Mouse (Mus musculus): ENCODE results near the gene Syt7. TPM values are rescaled to one million over a fixed set of nuclear protein-coding genes. Genes with fewer than 3 reads are reported as not detected.
A peak's percentile ranks its signal among the peaks of the same experiment; 100 is the strongest.

The Syt7 gene
- polyA plus RNA-seq, 1 experiment from 2014 or later = 0.96 TPM

GRCm38 (mm10) chr19:10417436-10417835, 28.5 kb downstream of the Syt7 start:
- Histone ChIP-seq H3K4me2 (replicated peaks; ENCODE audit: low read depth, low read length) (no peak overlapping the region), H3K36me3 (ENCODE audit: insufficient read depth, low read length) (no peaks in the 10 kb centered on the region), H3K27ac (ENCODE audit: low read length) (no peak overlapping the region), H3K9ac (replicated peaks; ENCODE audit: low read length) (no peak overlapping the region), H3K9me3 (ENCODE audit: low read length) (no peaks in the 10 kb centered on the region), H3K27me3 (ENCODE audit: insufficient read depth, low read length) (no peaks in the 10 kb centered on the region), H3K4me3 (ENCODE audit: low read length) (no peak overlapping the region), H3K4me1 (ENCODE audit: insufficient read depth, low read length) (peaks cover 28% of the 10 kb centered on the region)
- ATAC-seq (ENCODE audit: low FRiP score, low TSS enrichment) = no peak
- WGBS = 73% methylated on average over 12 of the region's 12 CpGs

- Histone ChIP-seq H3K4me1 (ENCODE audit: insufficient read depth, low read length) (peaks cover 51% of the 10 kb centered on the region), H3K36me3 (ENCODE audit: insufficient read depth, low read length) (no peaks in the 10 kb centered on the region), H3K9ac (replicated peaks; ENCODE audit: low read length) (peak overlapping the region; percentile 60), H3K27ac (ENCODE audit: low read length) (no peak overlapping the region), H3K9me3 (ENCODE audit: low read length) (no peaks in the 10 kb centered on the region), H3K27me3 (ENCODE audit: insufficient read depth, low read length) (peaks cover 10% of the 10 kb centered on the region; the same call in 1 of the 2 replicates), H3K4me3 (ENCODE audit: low read length) (peak overlapping the region; percentile 34), H3K4me2 (replicated peaks; ENCODE audit: low read depth, low read length) (peak overlapping the region; percentile 60)
- no peak for ATAC-seq (ENCODE audit: low FRiP score, low TSS enrichment)
- WGBS = 3% methylated on average over 46 of the region's 53 CpGs
These were observed 33.4 kb downstream of the Syt7 start for GRCm38 (mm10) chr19:10421986-10422976.

DNA sequence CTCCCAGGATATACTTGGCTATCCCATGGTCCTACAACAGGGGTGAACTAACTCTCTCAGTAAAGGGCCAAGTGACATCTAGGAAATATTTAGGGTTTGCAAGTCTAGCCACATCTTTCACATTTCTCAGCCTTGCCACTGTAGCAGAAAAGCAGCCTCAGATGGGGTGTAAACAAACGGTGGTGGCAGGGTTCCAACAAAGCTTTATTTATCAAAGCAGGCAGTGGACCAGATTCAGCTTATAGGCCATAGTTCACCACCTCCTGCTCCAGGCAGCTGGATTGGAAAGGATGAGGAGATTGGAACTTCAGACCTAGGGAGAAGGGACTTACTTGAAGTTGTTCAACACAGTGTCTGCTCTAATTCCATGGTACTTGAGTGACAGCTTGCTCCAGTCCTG, 35.9 kb downstream of the Syt7 start:
- no peak overlapping the region for H3K9ac ChIP-seq (replicated peaks; ENCODE audit: low read length)
- peaks cover 72% of the 10 kb centered on the region for H3K4me1 ChIP-seq (ENCODE audit: insufficient read depth, low read length)

GRCm38 (mm10) chr19:10425484-10426270, 36.8 kb downstream of the Syt7 start:
- Histone ChIP-seq H3K27ac (ENCODE audit: low read length) (peak overlapping the region; percentile 63), H3K9ac (replicated peaks; ENCODE audit: low read length) (peak overlapping the region; percentile 61), H3K9me3 (ENCODE audit: low read length) (no peaks in the 10 kb centered on the region), H3K4me2 (replicated peaks; ENCODE audit: low read depth, low read length) (peak overlapping the region; percentile 41), H3K4me1 (ENCODE audit: insufficient read depth, low read length) (peaks cover 72% of the 10 kb centered on the region), H3K4me3 (ENCODE audit: low read length) (peak overlapping the region; percentile 15; the same call in 1 of the 2 replicates), H3K36me3 (ENCODE audit: insufficient read depth, low read length) (no peaks in the 10 kb centered on the region), H3K27me3 (ENCODE audit: insufficient read depth, low read length) (peaks cover 10% of the 10 kb centered on the region; the same call in 1 of the 2 replicates)
- peak; percentile 62 for ATAC-seq (ENCODE audit: low FRiP score, low TSS enrichment)
- WGBS = 16% methylated on average over 13 of the region's 13 CpGs

More for the DNA sequence above, 35.9 kb downstream of the Syt7 start:
- WGBS = 38% methylated on average over 1 of the region's 1 CpGs
- Histone ChIP-seq H3K27ac (ENCODE audit: low read length) (peak overlapping the region; percentile 2; the same call in 1 of the 2 replicates), H3K4me3 (ENCODE audit: low read length) (no peak overlapping the region), H3K4me2 (replicated peaks; ENCODE audit: low read depth, low read length) (no peak overlapping the region), H3K27me3 (ENCODE audit: insufficient read depth, low read length) (peaks cover 10% of the 10 kb centered on the region; the same call in 1 of the 2 replicates), H3K9me3 (ENCODE audit: low read length) (no peaks in the 10 kb centered on the region), H3K36me3 (ENCODE audit: insufficient read depth, low read length) (no peaks in the 10 kb centered on the region)
- no peak for ATAC-seq (ENCODE audit: low FRiP score, low TSS enrichment)

- peaks cover 72% of the 10 kb centered on the region for H3K4me1 ChIP-seq (ENCODE audit: insufficient read depth, low read length)
- H3K9ac ChIP-seq (replicated peaks; ENCODE audit: low read length) = peak overlapping the region; percentile 61
- 17% methylated on average over 25 of the region's 25 CpGs for WGBS
- H3K4me2 ChIP-seq (replicated peaks; ENCODE audit: low read depth, low read length) = peak overlapping the region; percentile 41
- no peaks in the 10 kb centered on the region for H3K9me3 ChIP-seq (ENCODE audit: low read length)
- H3K27me3 ChIP-seq (ENCODE audit: insufficient read depth, low read length) = peaks cover 10% of the 10 kb centered on the region; the same call in 1 of the 2 replicates
- H3K4me3 ChIP-seq (ENCODE audit: low read length) = peak overlapping the region; percentile 15; the same call in 1 of the 2 replicates
- no peak for ATAC-seq (ENCODE audit: low FRiP score, low TSS enrichment)
- no peaks in the 10 kb centered on the region for H3K36me3 ChIP-seq (ENCODE audit: insufficient read depth, low read length)
- H3K27ac ChIP-seq (ENCODE audit: low read length) = no peak overlapping the region; the same call in 1 of the 2 replicates
These were observed 37.4 kb downstream of the Syt7 start for GRCm38 (mm10) chr19:10426312-10426711.

DNA sequence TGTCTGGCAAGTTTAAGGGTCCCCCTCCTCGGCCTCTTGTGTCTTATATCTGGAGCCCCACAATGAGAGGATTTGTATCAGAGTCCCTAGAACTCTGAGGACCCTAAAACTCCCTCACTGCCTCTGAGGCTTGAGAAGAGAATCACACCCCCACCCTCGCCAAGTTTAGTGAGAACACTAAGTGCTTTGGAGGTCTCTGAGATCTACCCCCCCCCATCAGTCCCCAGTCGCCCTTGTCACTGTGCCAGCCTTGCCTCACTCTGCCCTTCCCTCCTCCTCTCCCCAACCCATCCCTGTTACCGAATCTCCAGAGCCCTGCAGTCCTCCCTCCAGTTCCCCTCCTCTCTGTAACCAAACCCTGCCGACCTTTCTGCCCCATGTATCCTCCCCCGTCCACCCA, 37.9 kb downstream of the Syt7 start:
- Histone ChIP-seq H3K4me2 (replicated peaks; ENCODE audit: low read depth, low read length) (peak overlapping the region; percentile 41), H3K27ac (ENCODE audit: low read length) (peak overlapping the region; percentile 63; the same call in 1 of the 2 replicates), H3K4me1 (ENCODE audit: insufficient read depth, low read length) (peaks cover 68% of the 10 kb centered on the region), H3K36me3 (ENCODE audit: insufficient read depth, low read length) (no peaks in the 10 kb centered on the region), H3K9me3 (ENCODE audit: low read length) (no peaks in the 10 kb centered on the region), H3K27me3 (ENCODE audit: insufficient read depth, low read length) (peaks cover 10% of the 10 kb centered on the region; the same call in 1 of the 2 replicates), H3K4me3 (ENCODE audit: low read length) (no peak overlapping the region), H3K9ac (replicated peaks; ENCODE audit: low read length) (0 out of 2 replicates have a peak overlapping the region, but pooled peaks have one; percentile 61)
- no peak for ATAC-seq (ENCODE audit: low FRiP score, low TSS enrichment)
- 30% methylated on average over 6 of the region's 6 CpGs for WGBS

- H3K36me3 ChIP-seq (ENCODE audit: insufficient read depth, low read length) = no peaks in the 10 kb centered on the region
- H3K4me1 ChIP-seq (ENCODE audit: insufficient read depth, low read length) = peaks cover 61% of the 10 kb centered on the region
- WGBS = 33% methylated on average over 9 of the region's 9 CpGs
- no peak for ATAC-seq (ENCODE audit: low FRiP score, low TSS enrichment)
- H3K4me2 ChIP-seq (replicated peaks; ENCODE audit: low read depth, low read length) = no peak overlapping the region
- peaks cover 10% of the 10 kb centered on the region; the same call in 1 of the 2 replicates for H3K27me3 ChIP-seq (ENCODE audit: insufficient read depth, low read length)
- no peaks in the 10 kb centered on the region for H3K9me3 ChIP-seq (ENCODE audit: low read length)
- H3K27ac ChIP-seq (ENCODE audit: low read length) = peak overlapping the region; percentile 63
- H3K9ac ChIP-seq (replicated peaks; ENCODE audit: low read length) = no peak overlapping the region
- H3K4me3 ChIP-seq (ENCODE audit: low read length) = no peak overlapping the region
These were observed 38.5 kb downstream of the Syt7 start for GRCm38 (mm10) chr19:10427431-10427830.

- peaks cover 52% of the 10 kb centered on the region for H3K4me1 ChIP-seq (ENCODE audit: insufficient read depth, low read length)
- H3K4me2 ChIP-seq (replicated peaks; ENCODE audit: low read depth, low read length) = no peak overlapping the region
- H3K36me3 ChIP-seq (ENCODE audit: insufficient read depth, low read length) = no peaks in the 10 kb centered on the region
- no peak overlapping the region for H3K27ac ChIP-seq (ENCODE audit: low read length)
- 86% methylated on average over 8 of the region's 8 CpGs for WGBS
- H3K27me3 ChIP-seq (ENCODE audit: insufficient read depth, low read length) = no peaks in the 10 kb centered on the region
- H3K4me3 ChIP-seq (ENCODE audit: low read length) = no peak overlapping the region
- ATAC-seq (ENCODE audit: low FRiP score, low TSS enrichment) = no peak
- no peaks in the 10 kb centered on the region for H3K9me3 ChIP-seq (ENCODE audit: low read length)
- H3K9ac ChIP-seq (replicated peaks; ENCODE audit: low read length) = no peak overlapping the region
These were observed 40.5 kb downstream of the Syt7 start for GRCm38 (mm10) chr19:10429371-10429770.

DNA sequence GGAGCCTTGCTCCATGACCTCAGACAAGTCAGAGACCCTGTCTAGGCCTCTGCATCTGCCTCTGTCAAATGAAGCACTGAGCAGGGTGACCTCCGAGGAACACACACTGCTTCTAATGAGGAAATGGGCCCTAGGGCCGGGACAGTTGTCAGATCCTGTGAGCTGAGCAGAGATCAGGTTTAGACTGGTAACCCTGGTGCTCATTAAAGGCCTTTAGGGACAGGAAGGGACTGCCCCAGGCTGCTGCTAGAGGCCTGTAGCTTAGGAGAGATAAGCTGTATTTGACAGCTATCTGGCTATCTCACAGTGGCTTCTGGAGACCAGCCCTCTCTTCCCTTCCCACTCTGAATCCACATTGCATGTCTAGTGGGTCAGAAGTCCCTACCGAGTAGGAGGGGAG, 42.5 kb downstream of the Syt7 start:
- 41% methylated on average over 3 of the region's 3 CpGs for WGBS
- H3K4me2 ChIP-seq (replicated peaks; ENCODE audit: low read depth, low read length) = no peak overlapping the region
- H3K27me3 ChIP-seq (ENCODE audit: insufficient read depth, low read length) = no peaks in the 10 kb centered on the region
- peaks cover 31% of the 10 kb centered on the region for H3K4me1 ChIP-seq (ENCODE audit: insufficient read depth, low read length)
- no peaks in the 10 kb centered on the region for H3K9me3 ChIP-seq (ENCODE audit: low read length)
- ATAC-seq (ENCODE audit: low FRiP score, low TSS enrichment) = no peak
- H3K36me3 ChIP-seq (ENCODE audit: insufficient read depth, low read length) = no peaks in the 10 kb centered on the region
- H3K27ac ChIP-seq (ENCODE audit: low read length) = no peak overlapping the region
- no peak overlapping the region for H3K9ac ChIP-seq (replicated peaks; ENCODE audit: low read length)
- H3K4me3 ChIP-seq (ENCODE audit: low read length) = no peak overlapping the region

All from kidney, embryonic 16.5 days (tissue).